ENCODE assay signal across 8 mouse cellular contexts in the genomic region with DNA sequence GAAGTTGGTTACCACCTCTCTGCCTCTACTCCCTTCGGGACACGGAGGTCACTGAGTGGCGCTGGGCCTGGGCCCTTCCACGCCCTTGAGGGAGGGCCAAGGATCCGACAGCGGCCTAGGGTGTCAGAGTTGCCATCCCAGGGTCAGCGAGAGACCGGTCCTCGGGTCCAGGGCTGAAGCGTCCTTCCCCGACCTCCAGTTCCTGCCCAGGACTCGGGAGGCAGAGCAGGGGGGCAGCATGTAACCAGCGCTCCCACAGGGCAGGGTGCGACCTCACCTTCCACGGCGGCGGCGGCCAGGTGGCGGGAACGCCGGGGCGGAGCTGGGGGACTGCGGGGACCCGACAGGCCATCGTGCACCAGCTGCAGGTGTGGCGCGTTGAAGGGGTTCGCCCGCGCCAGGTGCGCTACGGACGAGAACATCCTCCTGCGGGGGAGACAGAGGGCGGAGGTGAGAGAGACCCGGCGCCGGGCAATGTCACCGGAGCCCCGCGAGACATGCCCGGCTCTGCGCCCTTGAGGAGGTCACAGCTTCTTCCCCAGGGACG. TPM values are rescaled to one million over a fixed set of nuclear protein-coding genes. Genes with fewer than 3 reads are reported as not detected.
DNase-seq lines count a peak whose midpoint lies in the region; ATAC-seq lines count a peak whose summit lies in the region.

No protein-coding gene starts in this region.

- peak; percentile 60 to 66 for DNase-seq in heart, adult 18-20 months
- no peak for DNase-seq in heart, adult 11 months
- DNase-seq in adrenal gland, adult 2 months: peak; percentile 79
- no peak for DNase-seq in forebrain, embryonic 10.5 days (ENCODE audit: extremely low spot score, low spot score)
- peak; percentile 33 for DNase-seq in heart, postnatal 25 days (ENCODE audit: low spot score)

- peak overlapping the region; percentile 95 for H3K27ac ChIP-seq in forebrain, embryonic 10.5 days
- H3K27ac ChIP-seq in limb, embryonic 15.5 days: peak overlapping the region; percentile 91
- H3K27ac ChIP-seq in midbrain, embryonic 13.5 days: peak overlapping the region; percentile 94
- peak overlapping the region; percentile 92 for H3K27ac ChIP-seq in stomach, embryonic 16.5 days (ENCODE audit: low read length)

- H3K4me1 ChIP-seq in forebrain, embryonic 10.5 days: peaks cover 15% of the 10 kb centered on the region
- peaks cover 7% of the 10 kb centered on the region for H3K4me1 ChIP-seq in limb, embryonic 15.5 days
- H3K4me1 ChIP-seq in midbrain, embryonic 13.5 days (replicated peaks): peaks cover 23% of the 10 kb centered on the region
- peaks cover 12% of the 10 kb centered on the region for H3K4me1 ChIP-seq in stomach, embryonic 16.5 days (ENCODE audit: control insufficient read depth, insufficient read depth, low read length)

- 0% methylated on average over 44 of the region's 44 CpGs for WGBS in forebrain, embryonic 10.5 days
- WGBS in limb, embryonic 15.5 days: under 1% methylated on average over 44 of the region's 44 CpGs
- WGBS in midbrain, embryonic 13.5 days: under 1% methylated on average over 34 of the region's 44 CpGs
- WGBS in stomach, embryonic 16.5 days: under 1% methylated on average over 44 of the region's 44 CpGs

- intact Hi-C loops in heart, postnatal 25 days (cut with DNase I): loop anchor here (2.0 kb wide), 1 partner anchor 17 kb away; no protein-coding TSS in a partner anchor

- peak; percentile 50 for ATAC-seq in limb, embryonic 15.5 days (ENCODE audit: insufficient number of reproducible peaks, low FRiP score, low TSS enrichment, low read depth)
- ATAC-seq in midbrain, embryonic 13.5 days: no peak
- peak; percentile 51 for ATAC-seq in stomach, embryonic 16.5 days (ENCODE audit: insufficient read depth, low FRiP score)

- H3K27me3 ChIP-seq in forebrain, embryonic 10.5 days (ENCODE audit: poor library complexity, severe bottlenecking): no peaks in the 10 kb centered on the region
- H3K27me3 ChIP-seq in limb, embryonic 15.5 days: no peaks in the 10 kb centered on the region
- no peaks in the 10 kb centered on the region for H3K27me3 ChIP-seq in midbrain, embryonic 13.5 days
- no peaks in the 10 kb centered on the region for H3K27me3 ChIP-seq in stomach, embryonic 16.5 days (ENCODE audit: control insufficient read depth, insufficient read depth, low read length)

- peak overlapping the region; percentile 72 for H3K4me2 ChIP-seq in limb, embryonic 15.5 days
- peak overlapping the region; percentile 98 for H3K4me2 ChIP-seq in midbrain, embryonic 13.5 days (replicated peaks)
- peak overlapping the region; percentile 84 for H3K4me2 ChIP-seq in stomach, embryonic 16.5 days (ENCODE audit: low read depth, low read length)

- H3K9me3 ChIP-seq in forebrain, embryonic 10.5 days: no peaks in the 10 kb centered on the region
- H3K9me3 ChIP-seq in limb, embryonic 15.5 days: no peaks in the 10 kb centered on the region
- no peaks in the 10 kb centered on the region for H3K9me3 ChIP-seq in midbrain, embryonic 13.5 days
- H3K9me3 ChIP-seq in stomach, embryonic 16.5 days (replicated peaks; ENCODE audit: control insufficient read depth, low read length): no peaks in the 10 kb centered on the region

- H3K4me3 ChIP-seq in forebrain, embryonic 10.5 days: peak overlapping the region; percentile 100
- peak overlapping the region; percentile 100 for H3K4me3 ChIP-seq in limb, embryonic 15.5 days
- peak overlapping the region; percentile 98 for H3K4me3 ChIP-seq in midbrain, embryonic 13.5 days (replicated peaks)
- H3K4me3 ChIP-seq in stomach, embryonic 16.5 days (replicated peaks; ENCODE audit: low read length): peak overlapping the region; percentile 83

- peak overlapping the region; percentile 95 for H3K9ac ChIP-seq in limb, embryonic 15.5 days
- peak overlapping the region; percentile 98 for H3K9ac ChIP-seq in midbrain, embryonic 13.5 days (replicated peaks)
- H3K9ac ChIP-seq in stomach, embryonic 16.5 days (ENCODE audit: low read length): peak overlapping the region; percentile 99

- peaks cover 41% of the 10 kb centered on the region for H3K36me3 ChIP-seq in forebrain, embryonic 10.5 days (replicated peaks)
- H3K36me3 ChIP-seq in limb, embryonic 15.5 days: peaks cover 32% of the 10 kb centered on the region
- H3K36me3 ChIP-seq in midbrain, embryonic 13.5 days: peaks cover 31% of the 10 kb centered on the region
- peaks cover 28% of the 10 kb centered on the region for H3K36me3 ChIP-seq in stomach, embryonic 16.5 days (ENCODE audit: control insufficient read depth, insufficient read depth, low read length)

RNA-seq across cellular contexts. Expression of gene Slc25a3, which starts 0.5 kb away (rescaled TPM):
- total RNA-seq in heart, adult 18-20 months (2021): 1,000 to 10,000 TPM; 2,644 to 2,919 TPM
- 1,000 to 10,000 TPM; 1,193 to 1,310 TPM for total RNA-seq in adrenal gland, adult 2 months (2021)
- 1,760 and 3,093 TPM in 2 replicates for polyA plus RNA-seq in adrenal gland, adult 2 months (2012; rRNA removed)
- 412 and 413 TPM in 2 replicates for polyA plus RNA-seq in forebrain, embryonic 10.5 days (2016; fragmentation: Nextera tagmentation; extraction: Ambion mirVana)
- 1,000 to 10,000 TPM; 2,502 to 2,645 TPM for total RNA-seq in heart, postnatal 25 days (2021)
- 396 and 431 TPM in 2 replicates for polyA plus RNA-seq in limb, embryonic 15.5 days (2015; fragmentation: Nextera tagmentation; extraction: Ambion mirVana)
- 469 and 478 TPM in 2 replicates for polyA plus RNA-seq in midbrain, embryonic 13.5 days (2015; fragmentation: Nextera tagmentation; extraction: Ambion mirVana)
- 483 and 485 TPM in 2 replicates for polyA plus RNA-seq in stomach, embryonic 16.5 days (2015; fragmentation: Nextera tagmentation; extraction: Ambion mirVana)

RNA-seq across cellular contexts. Expression of gene Ikbip, which starts 40.6 kb away (rescaled TPM):
- 10 to 100 TPM; 18.4 to 20.9 TPM for total RNA-seq in heart, adult 18-20 months (2021)
- total RNA-seq in adrenal gland, adult 2 months (2021): 10 to 100 TPM; 33.1 to 43.7 TPM
- 1.2 and 2.2 TPM in 2 replicates for polyA plus RNA-seq in adrenal gland, adult 2 months (2012; rRNA removed)
- 15.8 TPM in 2 replicates for polyA plus RNA-seq in forebrain, embryonic 10.5 days (2016; fragmentation: Nextera tagmentation; extraction: Ambion mirVana)
- 10 to 100 TPM; 17.4 to 18.6 TPM for total RNA-seq in heart, postnatal 25 days (2021)
- polyA plus RNA-seq in limb, embryonic 15.5 days (2015; fragmentation: Nextera tagmentation; extraction: Ambion mirVana): 77.8 and 87.9 TPM in 2 replicates
- polyA plus RNA-seq in midbrain, embryonic 13.5 days (2015; fragmentation: Nextera tagmentation; extraction: Ambion mirVana): 15.9 and 18.7 TPM in 2 replicates
- 37.3 and 41.8 TPM in 2 replicates for polyA plus RNA-seq in stomach, embryonic 16.5 days (2015; fragmentation: Nextera tagmentation; extraction: Ambion mirVana)

RNA-seq across cellular contexts. Expression of gene Apaf1, which starts 40.8 kb away (rescaled TPM):
- total RNA-seq in heart, adult 18-20 months (2021): 1 to 10 TPM; 5.6 to 6.5 TPM
- total RNA-seq in adrenal gland, adult 2 months (2021): 1 to 10 TPM; 3.5 to 8.3 TPM
- 2.9 and 3.3 TPM in 2 replicates for polyA plus RNA-seq in adrenal gland, adult 2 months (2012; rRNA removed)
- polyA plus RNA-seq in forebrain, embryonic 10.5 days (2016; fragmentation: Nextera tagmentation; extraction: Ambion mirVana): 20.0 and 20.6 TPM in 2 replicates
- total RNA-seq in heart, postnatal 25 days (2021): 1 to 10 TPM; 8.0 to 8.2 TPM
- 19.4 and 24.3 TPM in 2 replicates for polyA plus RNA-seq in limb, embryonic 15.5 days (2015; fragmentation: Nextera tagmentation; extraction: Ambion mirVana)
- 17.3 and 20.1 TPM in 2 replicates for polyA plus RNA-seq in midbrain, embryonic 13.5 days (2015; fragmentation: Nextera tagmentation; extraction: Ambion mirVana)
- polyA plus RNA-seq in stomach, embryonic 16.5 days (2015; fragmentation: Nextera tagmentation; extraction: Ambion mirVana): 13.4 and 15.1 TPM in 2 replicates

RNA-seq across cellular contexts. Expression of gene Tmpo, which starts 57.8 kb away (rescaled TPM):
- 10 to 100 TPM; 34.0 to 42.4 TPM for total RNA-seq in heart, adult 18-20 months (2021)
- 10 to 100 TPM; 68.0 to 90.6 TPM for total RNA-seq in adrenal gland, adult 2 months (2021)
- polyA plus RNA-seq in adrenal gland, adult 2 months (2012; rRNA removed): 41.1 and 41.4 TPM in 2 replicates
- 261 and 275 TPM in 2 replicates for polyA plus RNA-seq in forebrain, embryonic 10.5 days (2016; fragmentation: Nextera tagmentation; extraction: Ambion mirVana)
- 10 to 100 TPM; 40.1 to 45.7 TPM for total RNA-seq in heart, postnatal 25 days (2021)
- 162 and 201 TPM in 2 replicates for polyA plus RNA-seq in limb, embryonic 15.5 days (2015; fragmentation: Nextera tagmentation; extraction: Ambion mirVana)
- 165 and 175 TPM in 2 replicates for polyA plus RNA-seq in midbrain, embryonic 13.5 days (2015; fragmentation: Nextera tagmentation; extraction: Ambion mirVana)
- polyA plus RNA-seq in stomach, embryonic 16.5 days (2015; fragmentation: Nextera tagmentation; extraction: Ambion mirVana): 109 and 132 TPM in 2 replicates

Comparison
In these comparisons a context has a peak if more than half of its experiments do, and no peak if none do; other contexts are left out.
1. DNase-seq: peak in heart, adult 18-20 months (2 of 2), adrenal gland, adult 2 months (single experiment) and heart, postnatal 25 days (single experiment); none in heart, adult 11 months (single experiment) and forebrain, embryonic 10.5 days (single experiment).
2. Peak in every context shown above with its lines, with median percentiles within 50 percentile points of each other: H3K27ac ChIP-seq, H3K4me3 ChIP-seq, H3K4me2 ChIP-seq and H3K9ac ChIP-seq.